Mouse (Mus musculus) macrophage (primary cell): ENCODE data around the gene Slc33a1. TPM values are rescaled to one million over a fixed set of nuclear protein-coding genes. Genes with fewer than 3 reads are reported as not detected.

ENCODE experiments used
- H3K27ac ChIP-seq: fragments of 350-480 bp; formaldehyde crosslinking; 2 replicates; pipeline ENCODE4 v1.9.0; 2021
- H3K36me3 ChIP-seq: fragments of 350-480 bp; formaldehyde crosslinking; 2 replicates; pipeline ENCODE4 v1.9.0; 2021; ENCODE audit errors: inconsistent target
- H3K4me3 ChIP-seq: fragments of 350-480 bp; formaldehyde crosslinking; 2 replicates; pipeline ENCODE4 v1.9.0; 2021; ENCODE audit errors: inconsistent target
- H3K79me2 ChIP-seq: fragments of 350-480 bp; formaldehyde crosslinking; 2 replicates; pipeline ENCODE4 v1.9.0; 2021; ENCODE audit errors: inconsistent target
- WGBS: methylation state at CpG from one replicate; pipeline ENCODE4 v1.1.7; 2026; ENCODE audit warnings: inconsistent platforms; ENCODE audit not compliant: missing documents; 5-methylcytosine and 5-hydroxymethylcytosine counted together
- polyA plus RNA-seq: library from polyadenylated mRNA; stranded (reverse); fragments of 250-400 nt; gene quantifications from 3 replicates; pipeline ENCODE4 v1.2.4, GENCODE M21; 2018; ENCODE audit warnings: inconsistent platforms
- total RNA-seq, 78 experiments: library from RNA; depleted of rRNA; stranded (reverse); fragments of 250-400 nt; gene quantifications; 1 replicate in 9 of 78; 2 replicates in 24 of 78; 3 replicates in 43 of 78; 4 replicates in 2 of 78; pipeline ENCODE4 v1.2.4; 2018; ENCODE audit warnings: inconsistent platforms in 56 of 78

The Slc33a1 gene
- total RNA-seq (2018; cell fraction: chromatin; rRNA removed): 10 to 100 TPM in 14 of 26 experiments, 1 to 10 TPM in 12; 2.2 to 24.1 (median 10.3) TPM
- total RNA-seq (2018; cell fraction: cytosol; rRNA removed): 10 to 100 TPM; 15.4 to 36.1 (median 22.8) TPM
- 10 to 100 TPM; 12.8 to 45.8 (median 26.5) TPM for total RNA-seq (2018; cell fraction: nucleus; rRNA removed)
- 22.3 to 27.2 TPM (median 23.7 TPM) in 3 replicates for polyA plus RNA-seq

DNA sequence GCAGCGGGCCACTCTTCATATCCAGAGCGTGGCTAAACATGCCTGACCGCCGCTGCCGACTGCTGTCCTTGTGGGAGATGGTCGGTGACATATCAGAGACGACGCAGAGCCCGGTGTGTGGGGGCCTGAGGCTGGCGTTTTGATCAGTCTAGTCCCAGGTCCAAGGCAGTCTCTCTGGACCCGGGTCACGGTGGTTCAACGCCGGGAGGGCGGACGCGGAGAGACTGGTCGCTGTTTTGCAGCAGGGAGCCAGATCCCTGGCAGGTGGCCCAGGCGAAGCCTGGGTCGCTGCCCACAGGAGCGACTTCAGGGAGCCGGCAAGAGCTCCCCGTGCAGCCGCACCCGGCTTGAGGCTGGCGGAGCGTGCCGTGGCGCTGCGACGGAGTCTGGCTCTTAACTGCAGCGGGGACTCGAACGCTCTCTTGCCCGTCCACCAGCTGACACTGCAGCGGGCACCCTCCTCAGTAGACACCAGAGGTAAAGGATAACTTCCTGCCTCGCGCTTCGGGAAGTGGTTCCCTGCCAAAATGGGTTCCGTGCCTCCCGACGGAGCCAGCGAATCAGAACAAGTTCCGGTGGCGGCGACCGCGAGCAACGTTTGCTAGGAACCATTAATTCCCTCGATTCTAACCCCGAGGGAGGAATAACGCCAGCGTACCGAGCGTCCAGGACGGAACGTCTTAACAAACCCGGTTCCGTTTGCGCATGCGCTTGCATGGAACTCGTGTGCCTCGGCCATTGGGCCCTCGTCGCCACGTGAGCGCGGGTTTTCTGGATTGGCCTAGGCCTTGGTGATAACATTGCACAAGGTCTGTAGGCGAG is at the start of gene Slc33a1:
Gene Slc33a1, minus strand, starts transcription at position 669 of the 822 bp plus-strand sequence.
- Histone ChIP-seq H3K27ac (peak within 1 kb of the TSS; percentile 48), H3K79me2 (peaks cover 48% of the 10 kb centered on the region), H3K4me3 (peak within 1 kb of the TSS; percentile 90), H3K36me3 (no peaks in the 10 kb centered on the region)
- WGBS: under 1% methylated on average over 65 of the region's 69 CpGs

DNA sequence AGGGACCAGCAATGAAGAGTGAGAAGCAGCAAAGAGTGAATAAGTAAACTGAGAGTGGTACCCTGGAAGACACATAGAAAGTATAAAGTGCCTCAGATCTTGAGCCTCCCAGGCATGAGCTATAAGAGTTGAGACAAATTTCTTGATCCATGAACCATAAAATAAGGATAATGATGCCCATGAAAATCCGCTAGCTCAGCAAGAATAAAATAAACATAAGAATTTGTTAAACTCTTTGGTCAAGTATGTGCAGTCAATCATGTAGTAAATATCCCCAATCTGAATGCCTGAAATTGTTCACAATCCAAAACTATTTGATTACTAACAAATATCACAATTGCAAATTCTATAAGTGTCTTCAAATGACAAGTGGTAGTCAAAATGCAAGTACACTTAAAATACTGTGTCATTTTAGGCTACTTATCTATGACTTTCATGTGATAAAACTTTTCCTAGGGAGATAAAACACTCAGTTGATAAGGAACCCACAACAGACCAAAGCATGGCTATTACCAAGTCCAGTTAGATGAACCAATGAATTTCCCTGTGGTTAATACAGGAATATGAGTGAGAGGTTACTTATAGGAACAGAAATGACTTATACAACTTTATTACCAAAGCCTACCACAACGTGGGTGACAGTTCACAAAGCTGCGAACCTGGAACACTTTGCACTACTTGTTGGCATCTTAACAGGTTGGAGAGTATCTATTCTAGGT is 24.3 kb upstream of the Slc33a1 start:
- Histone ChIP-seq H3K36me3 (peaks cover 67% of the 10 kb centered on the region), H3K4me3 (no peak overlapping the region), H3K27ac (no peak overlapping the region), H3K79me2 (no peaks in the 10 kb centered on the region)
- 96% methylated on average over 3 of the region's 3 CpGs for WGBS

DNA sequence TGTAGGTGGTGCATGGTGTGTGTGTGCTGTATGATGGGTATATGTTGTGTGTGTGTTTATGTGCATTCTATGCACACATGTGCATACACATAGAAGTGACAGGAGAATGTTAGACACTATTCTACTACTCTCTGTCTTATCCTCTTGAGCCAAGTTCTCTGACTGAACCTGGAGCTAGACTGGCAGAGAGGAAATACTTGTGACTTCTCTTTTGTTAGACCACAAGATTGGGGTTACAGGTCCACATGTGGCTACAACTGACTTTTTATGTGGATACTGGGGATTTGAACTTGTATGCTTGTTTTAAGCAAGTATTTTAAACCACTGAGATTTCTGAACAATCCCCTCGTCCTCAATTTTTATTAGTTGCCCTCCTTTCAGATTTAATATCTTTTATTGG is 22.1 kb upstream of the Slc33a1 start:
- H3K27ac ChIP-seq: no peak overlapping the region
- no peak overlapping the region for H3K4me3 ChIP-seq
- 100% methylated on average over 1 of the region's 1 CpGs for WGBS
- peaks cover 65% of the 10 kb centered on the region for H3K36me3 ChIP-seq
- no peaks in the 10 kb centered on the region; the same call in 1 of the 2 replicates for H3K79me2 ChIP-seq

DNA sequence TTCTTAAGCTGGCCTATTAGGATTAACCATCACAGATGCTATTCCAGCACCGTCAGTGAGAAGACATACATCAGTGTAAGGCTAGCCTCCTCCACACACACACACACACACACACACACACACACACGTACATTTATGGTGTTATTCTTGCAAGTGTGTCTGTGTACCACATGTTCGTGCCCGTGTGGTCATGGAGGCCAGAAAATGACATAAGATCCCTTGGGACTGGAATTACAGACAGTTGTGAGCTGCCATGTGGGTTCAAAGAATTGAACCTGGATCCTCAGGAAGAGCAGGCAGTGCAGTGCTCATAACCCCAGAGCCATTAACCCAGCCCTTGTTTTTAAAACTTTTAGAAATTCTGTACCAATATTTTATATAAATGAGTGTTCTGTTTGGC is 13.3 kb upstream of the Slc33a1 start:
- Histone ChIP-seq H3K27ac (no peak overlapping the region), H3K4me3 (no peak overlapping the region), H3K36me3 (peaks cover 18% of the 10 kb centered on the region; the same call in 1 of the 2 replicates), H3K79me2 (peaks cover 55% of the 10 kb centered on the region)
- WGBS: 89% methylated on average over 4 of the region's 4 CpGs

DNA sequence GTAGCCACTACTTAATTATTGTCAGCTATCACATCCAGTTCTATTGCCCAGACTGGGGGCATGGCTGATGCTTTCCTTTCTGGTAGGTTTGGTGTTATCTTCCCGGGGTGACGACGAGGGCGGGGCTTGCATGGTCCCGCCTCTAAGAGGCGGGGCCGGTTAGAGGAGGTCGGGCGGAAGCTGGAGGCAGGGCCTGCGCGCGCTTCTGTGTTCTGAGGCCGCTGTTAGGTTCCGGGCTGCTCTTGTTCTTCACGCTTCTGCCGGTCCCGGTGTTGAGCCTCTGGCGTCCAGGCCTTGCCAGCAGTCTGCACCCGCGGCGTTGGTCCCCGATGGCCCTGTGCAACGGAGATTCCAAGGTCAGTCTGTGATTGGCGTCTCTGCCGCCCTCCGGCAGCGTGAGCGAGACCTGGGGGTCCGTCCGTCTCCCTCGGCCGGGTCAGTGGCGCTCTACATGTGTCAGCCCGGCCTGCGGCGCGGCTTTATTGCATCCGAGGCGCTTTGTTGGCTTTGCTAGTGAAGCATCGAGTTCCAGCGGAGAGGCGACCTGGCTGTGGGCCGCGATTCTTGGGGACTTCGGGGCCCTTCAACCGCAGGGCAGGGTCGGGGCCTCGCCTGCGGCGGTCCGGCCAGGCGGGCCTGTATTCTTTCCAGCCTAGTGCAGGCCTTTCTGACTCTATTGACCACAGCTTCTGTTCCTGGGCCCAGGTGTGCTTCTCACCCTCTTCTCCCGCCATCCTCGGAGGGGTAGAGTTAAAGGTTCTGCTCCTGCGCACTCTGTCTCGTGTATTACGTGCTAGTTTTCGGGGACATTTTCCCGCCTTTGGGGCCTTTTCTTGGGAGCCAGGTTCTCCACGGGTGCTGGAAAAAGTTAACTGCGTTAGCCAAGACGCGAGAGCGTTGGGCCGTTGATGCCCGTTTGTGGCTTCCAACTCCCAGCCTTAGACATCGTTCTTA is 11.7 kb upstream of the Slc33a1 start, which contains the start of gene Gmps:
Gene Gmps, plus strand, starts transcription at position 152 of the 954 bp plus-strand sequence.
- Histone ChIP-seq H3K79me2 (peaks cover 52% of the 10 kb centered on the region), H3K27ac (peak within 1 kb of the TSS; percentile 22; the same call in 1 of the 2 replicates), H3K4me3 (peak within 1 kb of the TSS; percentile 70), H3K36me3 (peaks cover 8% of the 10 kb centered on the region; the same call in 1 of the 2 replicates)
- WGBS: under 1% methylated on average over 62 of the region's 67 CpGs

DNA sequence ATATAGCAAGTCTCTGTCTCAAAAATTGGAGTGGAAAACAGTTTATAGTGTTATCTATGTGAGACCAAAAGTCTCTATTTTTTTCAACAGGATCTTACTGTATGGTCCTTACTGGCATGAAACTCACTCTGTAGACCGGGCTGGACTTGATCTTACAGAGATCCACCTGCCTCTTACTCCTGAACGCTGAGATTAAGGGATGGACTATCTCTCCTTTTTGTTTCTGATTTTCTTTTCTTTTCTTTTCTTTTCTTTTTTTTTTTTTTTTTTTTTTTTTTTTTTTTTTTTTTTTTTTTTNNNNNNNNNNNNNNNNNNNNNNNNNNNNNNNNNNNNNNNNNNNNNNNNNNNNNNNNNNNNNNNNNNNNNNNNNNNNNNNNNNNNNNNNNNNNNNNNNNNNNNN is 1.4 kb upstream of the Slc33a1 start:
- 71% methylated on average over 2 of the region's 2 CpGs for WGBS
- Histone ChIP-seq H3K27ac (no peak overlapping the region), H3K36me3 (no peaks in the 10 kb centered on the region), H3K79me2 (peaks cover 32% of the 10 kb centered on the region), H3K4me3 (no peak overlapping the region)

DNA sequence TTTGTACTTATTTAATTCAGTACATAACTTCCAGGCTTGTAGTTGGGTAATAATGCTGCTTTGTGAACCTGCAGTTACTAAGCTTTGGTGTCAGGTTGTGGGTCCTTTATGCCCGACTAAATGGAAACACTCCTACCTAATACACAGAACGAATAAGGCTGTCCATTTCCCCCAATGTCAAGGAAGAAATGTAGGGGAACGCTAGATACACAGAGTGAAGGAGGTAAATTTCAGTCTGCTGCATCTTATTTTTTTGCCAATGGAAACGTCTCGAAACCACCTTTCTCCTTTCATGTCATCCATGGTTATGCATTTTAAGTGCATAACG is 318 bp upstream of the Slc33a1 start:
- Histone ChIP-seq H3K36me3 (no peaks in the 10 kb centered on the region), H3K27ac (peak overlapping the region; percentile 48; the same call in 1 of the 2 replicates), H3K79me2 (peaks cover 42% of the 10 kb centered on the region), H3K4me3 (peak overlapping the region; percentile 2; the same call in 1 of the 2 replicates)
- 81% methylated on average over 6 of the region's 6 CpGs for WGBS

DNA sequence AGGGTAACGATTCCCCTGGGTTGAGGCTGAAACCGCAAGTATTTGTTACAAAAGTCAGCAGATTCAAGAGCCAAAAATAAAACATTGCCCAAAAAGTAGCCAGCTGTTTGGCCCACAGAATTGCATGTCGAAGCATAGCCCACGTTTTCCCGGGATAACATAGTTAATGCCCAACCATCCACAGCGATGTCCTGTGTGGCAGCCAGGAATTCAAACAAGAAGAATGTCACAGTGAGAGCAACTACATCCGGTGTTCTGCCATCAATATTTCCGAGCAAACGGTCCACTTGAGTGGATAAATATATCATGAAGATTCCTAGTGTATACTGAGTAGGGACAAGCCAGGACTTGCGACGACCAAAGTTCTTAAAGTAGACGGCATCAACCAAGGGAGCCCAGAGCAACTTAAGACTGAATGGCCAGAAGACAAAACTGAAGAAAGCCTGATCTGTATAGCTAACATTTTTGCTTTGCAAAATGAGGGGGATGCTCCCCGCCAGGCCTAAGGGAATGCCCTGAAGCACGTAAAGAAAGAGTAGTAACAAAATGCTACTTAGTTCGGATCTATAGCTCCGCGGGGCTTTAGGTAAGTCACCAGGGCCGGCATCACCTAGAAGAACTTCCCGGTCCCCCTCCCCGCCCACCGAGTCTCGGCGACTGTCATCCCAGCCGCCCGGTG is 1.0 kb downstream of the Slc33a1 start:
- Histone ChIP-seq H3K4me3 (peak overlapping the region; percentile 90), H3K79me2 (peaks cover 55% of the 10 kb centered on the region), H3K36me3 (no peaks in the 10 kb centered on the region), H3K27ac (peak overlapping the region; percentile 48)
- WGBS: 3% methylated on average over 25 of the region's 25 CpGs

DNA sequence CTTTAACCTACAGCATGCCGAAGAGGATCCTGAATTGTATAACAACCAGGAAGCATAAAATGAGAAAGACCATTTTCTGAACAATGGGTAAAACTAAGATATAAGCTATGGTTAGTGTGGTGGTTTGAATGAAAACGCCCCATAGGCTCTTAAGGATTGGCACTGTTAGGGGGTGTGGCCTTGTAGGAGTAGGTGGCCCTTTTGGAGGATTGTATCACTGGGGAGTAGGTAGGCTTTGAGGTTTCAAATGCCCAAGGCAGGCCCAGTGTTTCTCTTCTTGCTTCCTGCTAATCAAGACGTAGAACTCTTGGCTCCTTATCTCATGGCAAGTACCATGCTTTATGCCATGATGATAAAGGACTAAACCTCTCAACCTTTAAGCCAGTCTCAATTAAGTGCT is 14.7 kb downstream of the Slc33a1 start:
- Histone ChIP-seq H3K36me3 (no peaks in the 10 kb centered on the region; the same call in 1 of the 2 replicates), H3K27ac (no peak overlapping the region), H3K4me3 (no peak overlapping the region), H3K79me2 (peaks cover 9% of the 10 kb centered on the region; the same call in 1 of the 2 replicates)
- WGBS: 85% methylated on average over 3 of the region's 3 CpGs

DNA sequence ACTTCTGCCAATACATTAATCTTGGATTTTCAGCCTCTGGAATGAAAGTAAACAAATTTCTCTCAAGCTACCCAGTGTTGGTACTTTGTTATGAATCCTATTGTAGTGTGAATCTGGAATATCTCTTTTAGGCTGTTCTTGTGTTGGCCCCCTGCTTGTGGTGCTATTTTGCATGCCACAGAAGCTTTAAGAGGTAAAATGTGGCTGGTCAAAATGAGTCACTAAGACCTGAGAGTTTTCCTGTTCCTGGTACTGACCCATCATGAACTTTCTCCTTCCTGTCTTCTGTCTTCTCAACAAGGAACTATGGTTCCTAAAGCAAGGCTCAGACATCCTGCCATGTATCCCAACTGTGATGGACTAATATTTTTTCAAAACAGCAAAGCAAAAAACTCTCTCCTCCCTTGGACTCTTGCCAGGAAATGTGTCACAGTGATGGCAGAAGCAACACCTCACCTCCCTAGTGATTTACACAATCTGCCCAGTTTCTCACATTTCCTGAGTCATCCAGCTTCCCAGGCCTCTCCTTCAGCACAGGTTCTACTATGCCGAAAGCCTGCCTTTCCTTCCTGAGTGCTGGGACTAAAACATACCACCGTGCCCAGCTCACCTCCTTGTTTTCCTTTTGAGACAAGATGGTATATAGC is 23.2 kb downstream of the Slc33a1 start:
- Histone ChIP-seq H3K36me3 (peaks cover 12% of the 10 kb centered on the region; the same call in 1 of the 2 replicates), H3K27ac (no peak overlapping the region), H3K79me2 (no peaks in the 10 kb centered on the region)

DNA sequence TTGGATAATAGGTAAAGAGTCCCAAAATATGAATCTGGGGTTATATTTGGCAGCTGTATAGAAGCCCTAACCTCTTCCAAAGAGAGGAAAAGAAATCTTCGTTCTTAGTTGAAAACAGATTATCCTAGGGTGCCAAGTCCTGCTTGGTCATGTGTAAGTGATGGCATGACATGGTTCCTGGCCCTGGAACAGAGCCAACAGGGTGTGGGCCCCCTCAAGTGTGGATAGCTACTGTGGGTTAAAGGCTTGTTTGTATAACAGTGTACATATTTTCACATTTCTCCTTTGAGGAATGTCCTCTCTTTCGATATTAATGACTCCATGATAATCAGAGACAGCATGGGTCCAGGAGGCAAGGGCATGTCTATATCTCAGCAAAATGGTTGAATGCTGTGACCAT is 25.6 kb downstream of the Slc33a1 start:
- H3K27ac ChIP-seq: no peak overlapping the region
- H3K36me3 ChIP-seq: 0 out of 2 replicates have a peak, but pooled peaks cover 3% of the 10 kb centered on the region
- H3K79me2 ChIP-seq: no peaks in the 10 kb centered on the region
- no peak overlapping the region for H3K4me3 ChIP-seq
- 88% methylated on average over 2 of the region's 2 CpGs for WGBS

More for the DNA sequence above, 23.2 kb downstream of the Slc33a1 start:
- H3K4me3 ChIP-seq: no peak overlapping the region
- WGBS: 82% methylated on average over 2 of the region's 2 CpGs

DNA sequence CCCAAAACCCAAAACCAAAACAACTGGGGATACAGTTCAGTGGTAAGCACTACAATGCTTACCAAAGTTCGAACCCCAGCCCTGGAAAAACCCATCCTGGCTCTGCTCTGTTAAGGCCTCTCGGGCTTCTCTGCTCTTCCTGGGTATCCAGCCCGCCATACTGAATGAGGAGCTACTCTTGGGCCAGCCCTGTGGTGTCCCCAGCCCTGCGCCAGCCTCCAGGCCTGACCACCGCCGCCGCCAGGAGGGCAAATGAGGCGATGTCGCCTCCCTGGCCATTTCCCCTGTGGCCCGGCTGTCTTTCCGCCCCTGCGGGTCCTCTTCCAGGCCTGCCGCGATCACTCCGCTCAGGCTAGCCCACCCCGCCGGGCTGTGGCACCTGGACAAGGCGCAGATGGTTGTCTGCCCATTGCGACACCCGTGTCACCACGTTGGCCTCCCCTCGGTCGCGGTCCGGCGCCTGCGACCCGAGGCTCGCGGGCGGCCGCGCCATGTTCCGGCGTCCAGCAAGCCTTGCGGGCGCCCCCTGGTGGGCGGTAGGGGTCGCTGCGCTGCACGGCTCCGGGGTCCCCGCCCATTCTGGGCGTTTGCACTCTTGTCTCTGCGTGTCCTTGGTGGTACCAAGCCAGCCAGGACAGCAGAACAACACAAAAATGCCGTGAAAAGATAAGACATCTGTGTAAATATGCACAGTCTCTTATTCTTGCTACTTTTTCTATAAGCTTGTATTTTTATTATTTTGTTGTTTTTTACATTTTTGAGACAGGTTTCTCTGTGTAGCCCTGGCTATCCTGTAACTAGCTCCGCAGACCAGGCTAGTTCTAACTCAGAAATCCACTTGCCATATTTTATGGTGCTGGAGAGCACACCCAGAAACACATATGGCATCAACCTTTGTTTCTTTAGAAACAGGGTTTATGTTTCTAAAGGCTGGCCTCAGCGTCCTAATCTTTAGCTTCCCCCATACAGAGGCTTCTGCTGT is 35.4 kb downstream of the Slc33a1 start, which contains the start of gene E130311K13Rik:
Gene E130311K13Rik, minus strand, starts transcription at position 595 of the 982 bp plus-strand sequence.
- 8% methylated on average over 37 of the region's 48 CpGs for whole genome bisulfite sequencing
- H3K4me3 ChIP-seq: peak within 1 kb of the TSS; percentile 17
- H3K36me3 ChIP-seq: no peaks in the 10 kb centered on the region
- no peak within 1 kb of the TSS for H3K27ac ChIP-seq
- no peaks in the 10 kb centered on the region for H3K79me2 ChIP-seq
